Mouse (Mus musculus) layer of hippocampus, adult 9-10 months (tissue): ENCODE data around the gene Magea10.

Experiments
- DNase-seq: peaks from one replicate; pipeline ENCODE4 v3.0.0; 2022; ENCODE audit warnings: low spot score

The Magea10 gene

DNA sequence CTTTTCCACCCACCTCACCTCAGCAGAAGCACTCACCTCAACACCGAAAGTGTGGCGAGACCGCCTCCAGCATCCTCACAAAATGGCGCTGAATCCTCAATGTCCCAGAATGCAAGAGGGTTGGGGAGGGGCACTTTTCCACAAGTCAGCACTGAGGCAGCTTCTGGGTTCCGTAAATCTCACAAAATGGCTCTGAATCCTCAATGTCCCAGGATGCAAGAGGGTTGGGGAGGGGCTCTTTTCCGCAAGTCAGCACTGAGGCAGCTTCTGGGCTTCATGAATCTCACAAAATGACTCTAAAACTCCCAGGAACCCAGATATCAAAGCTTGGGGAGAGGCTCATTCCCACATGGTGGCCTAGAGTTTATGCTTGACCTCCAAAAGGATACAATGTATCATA is at the start of gene Magea10:
Magea10 (minus strand) TSS at position 101 of the 400 bp plus-strand sequence.
- no peak for DNase-seq

DNA sequence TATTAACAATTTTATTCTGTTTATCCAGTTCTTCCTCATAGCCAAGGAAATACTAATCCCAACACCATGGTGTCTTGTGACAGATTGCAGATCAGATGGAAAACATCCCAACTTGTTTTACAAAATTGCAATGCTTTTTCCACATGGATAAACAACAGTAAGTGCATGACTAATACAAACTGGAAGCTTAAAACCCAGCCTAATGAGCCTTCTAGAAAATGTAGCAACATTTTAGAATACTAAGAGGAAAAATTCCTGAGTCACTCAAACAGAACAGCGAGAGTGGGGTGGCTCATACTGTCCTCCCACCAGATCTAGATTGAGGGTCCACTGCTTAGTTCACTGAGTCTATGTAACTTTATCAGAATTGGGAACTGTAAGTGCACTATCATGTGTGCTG is 4.7 kb downstream of the Magea10 start:
- no peak for DNase-seq
